Mouse (Mus musculus) G1E (cell line): ENCODE measurements around the gene Nodal.

Source experiments
- CTCF ChIP-seq: IDR thresholded peaks from 2 replicates; pipeline ENCODE4 v1.5.1; 2012; ENCODE audit warnings: low read depth, low read length, inconsistent platforms, mixed read lengths
- GATA1 ChIP-seq: IDR thresholded peaks from 2 replicates; pipeline ENCODE4 v1.6.1; 2012; ENCODE audit warnings: borderline replicate concordance, low read length, inconsistent platforms, mixed read lengths
- GATA2 ChIP-seq: IDR thresholded peaks from 2 replicates; pipeline ENCODE4 v1.6.1; 2012; ENCODE audit warnings: low read depth, low read length, inconsistent platforms, borderline replicate concordance
- POLR2AphosphoS5 ChIP-seq: IDR thresholded peaks from 2 replicates; pipeline ENCODE4 v1.6.1; 2012; ENCODE audit warnings: low read depth, low read length, inconsistent platforms; ENCODE audit not compliant: insufficient replicate concordance
- TAL1 ChIP-seq: conservative IDR thresholded peaks from 2 replicates; pipeline ENCODE4 v1.6.1; 2012; ENCODE audit warnings: low read depth, low read length, inconsistent platforms, mixed read lengths

GRCm38 (mm10) chr10:61466873-61467272 is 49.1 kb downstream of the Nodal start:
- peak; percentile 33 for TF ChIP-seq CTCF
- TF ChIP-seq GATA1: no peak
- no peak for TF ChIP-seq POLR2AphosphoS5
- TF ChIP-seq TAL1: no peak
- no peak for TF ChIP-seq GATA2
